Mouse (Mus musculus) neural tube, embryonic 15.5 days (tissue): Measurements from ENCODE around the gene Slc13a4. TPM values are rescaled to one million over a fixed set of nuclear protein-coding genes. Genes with fewer than 3 reads are reported as not detected.

Experiments
- ATAC-seq: fragments of 200-750 bp; cut with Nextera tagmentation; 2 replicates; pipeline ENCODE4 v1.8.0; 2017; ENCODE audit warnings: mild to moderate bottlenecking, moderate TSS enrichment, moderate library complexity; ENCODE audit not compliant: low FRiP score
- H3K27ac ChIP-seq: fragments of 300-500 bp; sonication (generic); replicated peaks from 2 replicates; pipeline ENCODE4 v1.5.1; 2015; ENCODE audit warnings: mild to moderate bottlenecking, inconsistent platforms
- H3K27me3 ChIP-seq: fragments of 300-500 bp; sonication (generic); replicated peaks from 2 replicates; pipeline ENCODE4 v1.6.1; 2015; ENCODE audit warnings: inconsistent platforms
- H3K36me3 ChIP-seq: fragments of 300-500 bp; sonication (generic); 2 replicates; pipeline ENCODE4 v1.6.1; 2015; ENCODE audit warnings: inconsistent platforms
- H3K4me1 ChIP-seq: fragments of 300-500 bp; sonication (generic); 2 replicates; pipeline ENCODE4 v1.6.1; 2015; ENCODE audit warnings: inconsistent platforms
- H3K4me2 ChIP-seq: fragments of 300-500 bp; sonication (generic); 2 replicates; pipeline ENCODE4 v1.6.1; 2015; ENCODE audit warnings: inconsistent platforms, mild to moderate bottlenecking, moderate library complexity
- H3K4me3 ChIP-seq: fragments of 300-500 bp; sonication (generic); replicated peaks from 2 replicates; pipeline ENCODE4 v1.5.1; 2015; ENCODE audit warnings: mild to moderate bottlenecking, inconsistent platforms
- H3K9ac ChIP-seq: fragments of 300-500 bp; sonication (generic); replicated peaks from 2 replicates; pipeline ENCODE4 v1.6.1; 2015; ENCODE audit warnings: mild to moderate bottlenecking, inconsistent platforms
- H3K9me3 ChIP-seq: fragments of 300-500 bp; sonication (generic); replicated peaks from 2 replicates; pipeline ENCODE4 v1.6.1; 2016; ENCODE audit warnings: inconsistent platforms
- WGBS: fragments of 180-500 bp; shearing (Covaris S2); methylation state at CpG from one replicate; pipeline ENCODE4 v1.1.7; 2015; ENCODE audit warnings: mixed read lengths; 5-methylcytosine and 5-hydroxymethylcytosine counted together
- polyA plus RNA-seq: library from polyadenylated mRNA; unstranded; fragments of >200 nt; fragmentation: Nextera tagmentation; extraction: Ambion mirVana; gene quantifications from 2 replicates; pipeline ENCODE4 v1.2.1, GENCODE M21; 2015

Gene Slc13a4
- polyA plus RNA-seq, 1 experiment from 2014 or later: 2.3 TPM

- Histone ChIP-seq H3K27me3 (no peaks in the 10 kb centered on the region), H3K36me3 (peaks cover 2% of the 10 kb centered on the region; the same call in 1 of the 2 replicates), H3K27ac (no peak overlapping the region), H3K4me2 (no peak overlapping the region), H3K4me1 (no peaks in the 10 kb centered on the region), H3K9me3 (no peaks in the 10 kb centered on the region), H3K4me3 (no peak overlapping the region), H3K9ac (no peak overlapping the region)
- no peak for ATAC-seq
- WGBS: 77% methylated on average over 20 of the region's 20 CpGs
Observed at GRCm38 (mm10) chr6:35271868-35272765, 35.8 kb downstream of the Slc13a4 start.

GRCm38 (mm10) chr6:35271094-35271855, 36.7 kb downstream of the Slc13a4 start:
- Histone ChIP-seq H3K4me3 (no peak overlapping the region), H3K4me2 (no peak overlapping the region), H3K36me3 (peaks cover 5% of the 10 kb centered on the region; the same call in 1 of the 2 replicates), H3K4me1 (no peaks in the 10 kb centered on the region), H3K27ac (no peak overlapping the region), H3K9me3 (no peaks in the 10 kb centered on the region), H3K27me3 (no peaks in the 10 kb centered on the region), H3K9ac (no peak overlapping the region)
- WGBS: 82% methylated on average over 12 of the region's 12 CpGs
- ATAC-seq: peak; percentile 50; the same call in 1 of the 2 replicates

- 83% methylated on average over 13 of the region's 13 CpGs for WGBS
- no peaks in the 10 kb centered on the region for H3K9me3 ChIP-seq
- no peak overlapping the region for H3K4me2 ChIP-seq
- no peak overlapping the region for H3K4me3 ChIP-seq
- H3K4me1 ChIP-seq: no peaks in the 10 kb centered on the region
- H3K27ac ChIP-seq: no peak overlapping the region
- ATAC-seq: no peak
- no peaks in the 10 kb centered on the region for H3K27me3 ChIP-seq
- H3K36me3 ChIP-seq: peaks cover 5% of the 10 kb centered on the region; the same call in 1 of the 2 replicates
- no peak overlapping the region for H3K9ac ChIP-seq
Observed at GRCm38 (mm10) chr6:35269643-35270042, 38.3 kb downstream of the Slc13a4 start.

- no peaks in the 10 kb centered on the region for H3K9me3 ChIP-seq
Observed at GRCm38 (mm10) chr6:35268711-35269110, 39.2 kb downstream of the Slc13a4 start.

GRCm38 (mm10) chr6:35265580-35266278, 42.2 kb downstream of the Slc13a4 start:
- 87% methylated on average over 15 of the region's 15 CpGs for WGBS

More at GRCm38 (mm10) chr6:35268711-35269110, 39.2 kb downstream of the Slc13a4 start:
- H3K4me3 ChIP-seq: no peak overlapping the region
- H3K4me1 ChIP-seq: no peaks in the 10 kb centered on the region
- no peak overlapping the region for H3K4me2 ChIP-seq
- no peaks in the 10 kb centered on the region for H3K27me3 ChIP-seq
- H3K36me3 ChIP-seq: peaks cover 5% of the 10 kb centered on the region; the same call in 1 of the 2 replicates
- no peak overlapping the region for H3K9ac ChIP-seq
- 94% methylated on average over 13 of the region's 13 CpGs for WGBS
- ATAC-seq: no peak
- no peak overlapping the region for H3K27ac ChIP-seq

GRCm38 (mm10) chr6:35260531-35260930, 47.4 kb downstream of the Slc13a4 start:
- Histone ChIP-seq H3K9me3 (no peaks in the 10 kb centered on the region), H3K4me1 (peaks cover 7% of the 10 kb centered on the region), H3K36me3 (peaks cover 18% of the 10 kb centered on the region), H3K27ac (no peak overlapping the region), H3K27me3 (no peaks in the 10 kb centered on the region), H3K4me3 (no peak overlapping the region), H3K4me2 (no peak overlapping the region), H3K9ac (no peak overlapping the region)
- ATAC-seq: no peak
- 85% methylated on average over 7 of the region's 7 CpGs for WGBS

More at GRCm38 (mm10) chr6:35265580-35266278, 42.2 kb downstream of the Slc13a4 start:
- no peak for ATAC-seq
- no peak overlapping the region for H3K4me3 ChIP-seq
- no peak overlapping the region; the same call in 1 of the 2 replicates for H3K27ac ChIP-seq
- no peak overlapping the region for H3K9ac ChIP-seq
- H3K36me3 ChIP-seq: peaks cover 22% of the 10 kb centered on the region
- H3K4me2 ChIP-seq: no peak overlapping the region
- no peaks in the 10 kb centered on the region for H3K27me3 ChIP-seq
- no peaks in the 10 kb centered on the region for H3K9me3 ChIP-seq
- no peaks in the 10 kb centered on the region for H3K4me1 ChIP-seq

- Histone ChIP-seq H3K27ac (no peak overlapping the region), H3K4me2 (no peak overlapping the region), H3K36me3 (peaks cover 18% of the 10 kb centered on the region), H3K4me3 (no peak overlapping the region), H3K9me3 (no peaks in the 10 kb centered on the region), H3K27me3 (no peaks in the 10 kb centered on the region), H3K4me1 (peaks cover 17% of the 10 kb centered on the region), H3K9ac (no peak overlapping the region)
- 82% methylated on average over 5 of the region's 5 CpGs for WGBS
- ATAC-seq: no peak
Observed at GRCm38 (mm10) chr6:35259526-35259925, 48.4 kb downstream of the Slc13a4 start.

- no peaks in the 10 kb centered on the region for H3K9me3 ChIP-seq
- H3K4me1 ChIP-seq: peaks cover 23% of the 10 kb centered on the region
- no peak overlapping the region for H3K4me3 ChIP-seq
- ATAC-seq: no peak
- no peak overlapping the region for H3K4me2 ChIP-seq
- H3K27me3 ChIP-seq: no peaks in the 10 kb centered on the region
- no peak overlapping the region for H3K9ac ChIP-seq
- WGBS: 98% methylated on average over 2 of the region's 2 CpGs
- peaks cover 18% of the 10 kb centered on the region for H3K36me3 ChIP-seq
- no peak overlapping the region for H3K27ac ChIP-seq
Observed at GRCm38 (mm10) chr6:35258922-35259321, 49.0 kb downstream of the Slc13a4 start.

GRCm38 (mm10) chr6:35257626-35258190, 50.2 kb downstream of the Slc13a4 start:
- no peak for ATAC-seq
- H3K36me3 ChIP-seq: peaks cover 15% of the 10 kb centered on the region
- H3K9ac ChIP-seq: no peak overlapping the region
- H3K4me1 ChIP-seq: peaks cover 33% of the 10 kb centered on the region
- no peak overlapping the region for H3K4me2 ChIP-seq
- no peaks in the 10 kb centered on the region for H3K9me3 ChIP-seq
- H3K27ac ChIP-seq: no peak overlapping the region
- WGBS: 93% methylated on average over 13 of the region's 13 CpGs
- H3K4me3 ChIP-seq: no peak overlapping the region
- H3K27me3 ChIP-seq: no peaks in the 10 kb centered on the region

- H3K4me1 ChIP-seq: peaks cover 33% of the 10 kb centered on the region
- H3K27ac ChIP-seq: no peak overlapping the region
- peaks cover 8% of the 10 kb centered on the region for H3K36me3 ChIP-seq
- no peak overlapping the region for H3K9ac ChIP-seq
- no peaks in the 10 kb centered on the region for H3K9me3 ChIP-seq
- ATAC-seq: no peak
- no peaks in the 10 kb centered on the region for H3K27me3 ChIP-seq
- 86% methylated on average over 7 of the region's 7 CpGs for WGBS
- H3K4me2 ChIP-seq: no peak overlapping the region
- H3K4me3 ChIP-seq: no peak overlapping the region
Observed at GRCm38 (mm10) chr6:35256691-35257090, 51.2 kb downstream of the Slc13a4 start.

- no peaks in the 10 kb centered on the region for H3K36me3 ChIP-seq
- peak overlapping the region; percentile 70; the same call in 1 of the 2 replicates for H3K4me2 ChIP-seq
- H3K9ac ChIP-seq: no peak overlapping the region
- no peaks in the 10 kb centered on the region for H3K9me3 ChIP-seq
- H3K27ac ChIP-seq: no peak overlapping the region
- ATAC-seq: no peak
- no peaks in the 10 kb centered on the region for H3K27me3 ChIP-seq
- WGBS: 82% methylated on average over 12 of the region's 12 CpGs
- peaks cover 33% of the 10 kb centered on the region for H3K4me1 ChIP-seq
- H3K4me3 ChIP-seq: no peak overlapping the region
Observed at GRCm38 (mm10) chr6:35255017-35255416, 52.9 kb downstream of the Slc13a4 start.
